Mouse (Mus musculus): ENCODE results near the gene Zfp575. TPM values are rescaled to one million over a fixed set of nuclear protein-coding genes. Genes with fewer than 3 reads are reported as not detected.
"Not testable (repeated sequence)": the region's sequence is repeated elsewhere in the genome, so short reads cannot be mapped to it uniquely, and the experiment has no call there.

Zfp575 gene
- polyA plus RNA-seq, 1 experiment from 2014 or later: 0.87 TPM

GRCm38 (mm10) chr7:24619671-24620397 is 32.4 kb upstream of the Zfp575 start:
- 54% methylated on average over 13 of the region's 13 CpGs for WGBS
- no peak overlapping the region for H3K9ac ChIP-seq (ENCODE audit: low read length)
- no peaks in the 10 kb centered on the region for H3K4me1 ChIP-seq (ENCODE audit: control insufficient read depth, insufficient read depth, low read length)
- H3K9me3 ChIP-seq (replicated peaks; ENCODE audit: control insufficient read depth, low read length): peaks cover 5% of the 10 kb centered on the region; the same call in 1 of the 2 replicates
- H3K36me3 ChIP-seq (ENCODE audit: control insufficient read depth, insufficient read depth): no peaks in the 10 kb centered on the region
- peaks cover 2% of the 10 kb centered on the region for H3K27me3 ChIP-seq (ENCODE audit: control insufficient read depth, insufficient read depth, low read length)
- no peak for ATAC-seq (replicated peaks; ENCODE audit: extremely low read depth, insufficient read depth, low FRiP score)
- no peak overlapping the region for H3K27ac ChIP-seq (ENCODE audit: low read length)
- H3K4me3 ChIP-seq (ENCODE audit: low read length): no peak overlapping the region
- no peak overlapping the region for H3K4me2 ChIP-seq (ENCODE audit: low read depth, low read length)

GRCm38 (mm10) chr7:24618374-24618773 is 30.9 kb upstream of the Zfp575 start:
- H3K36me3 ChIP-seq (ENCODE audit: control insufficient read depth, insufficient read depth); H3K4me3 ChIP-seq (ENCODE audit: low read length); H3K4me1 ChIP-seq (ENCODE audit: control insufficient read depth, insufficient read depth, low read length); ATAC-seq (replicated peaks; ENCODE audit: extremely low read depth, insufficient read depth, low FRiP score); H3K4me2 ChIP-seq (ENCODE audit: low read depth, low read length); H3K27me3 ChIP-seq (ENCODE audit: control insufficient read depth, insufficient read depth, low read length); H3K9me3 ChIP-seq (replicated peaks; ENCODE audit: control insufficient read depth, low read length); H3K27ac ChIP-seq (ENCODE audit: low read length); H3K9ac ChIP-seq (ENCODE audit: low read length): not testable (repeated sequence)
- WGBS: 84% methylated on average over 8 of the region's 8 CpGs

GRCm38 (mm10) chr7:24617763-24618162 is 30.3 kb upstream of the Zfp575 start:
- Histone ChIP-seq H3K9me3 (replicated peaks; ENCODE audit: control insufficient read depth, low read length) (peaks cover 5% of the 10 kb centered on the region; the same call in 1 of the 2 replicates), H3K9ac (ENCODE audit: low read length) (no peak overlapping the region), H3K4me2 (ENCODE audit: low read depth, low read length) (no peak overlapping the region), H3K36me3 (ENCODE audit: control insufficient read depth, insufficient read depth) (no peaks in the 10 kb centered on the region), H3K27me3 (ENCODE audit: control insufficient read depth, insufficient read depth, low read length) (peaks cover 11% of the 10 kb centered on the region), H3K4me1 (ENCODE audit: control insufficient read depth, insufficient read depth, low read length) (peaks cover under 1% of the 10 kb centered on the region; the same call in 1 of the 2 replicates), H3K4me3 (ENCODE audit: low read length) (no peak overlapping the region), H3K27ac (ENCODE audit: low read length) (no peak overlapping the region)
- 63% methylated on average over 8 of the region's 8 CpGs for WGBS
- ATAC-seq (replicated peaks; ENCODE audit: extremely low read depth, insufficient read depth, low FRiP score): no peak

GRCm38 (mm10) chr7:24614816-24615215 is 27.4 kb upstream of the Zfp575 start:
- Histone ChIP-seq H3K4me3 (ENCODE audit: low read length) (no peak overlapping the region), H3K4me2 (ENCODE audit: low read depth, low read length) (no peak overlapping the region), H3K9me3 (replicated peaks; ENCODE audit: control insufficient read depth, low read length) (no peaks in the 10 kb centered on the region), H3K36me3 (ENCODE audit: control insufficient read depth, insufficient read depth) (no peaks in the 10 kb centered on the region), H3K27ac (ENCODE audit: low read length) (no peak overlapping the region), H3K4me1 (ENCODE audit: control insufficient read depth, insufficient read depth, low read length) (peaks cover 12% of the 10 kb centered on the region), H3K27me3 (ENCODE audit: control insufficient read depth, insufficient read depth, low read length) (peaks cover 29% of the 10 kb centered on the region), H3K9ac (ENCODE audit: low read length) (no peak overlapping the region)
- WGBS: 64% methylated on average over 13 of the region's 13 CpGs
- no peak for ATAC-seq (replicated peaks; ENCODE audit: extremely low read depth, insufficient read depth, low FRiP score)

GRCm38 (mm10) chr7:24612308-24612910 is 25.0 kb upstream of the Zfp575 start:
- ATAC-seq (replicated peaks; ENCODE audit: extremely low read depth, insufficient read depth, low FRiP score): no peak
- Histone ChIP-seq H3K36me3 (ENCODE audit: control insufficient read depth, insufficient read depth) (no peaks in the 10 kb centered on the region), H3K4me1 (ENCODE audit: control insufficient read depth, insufficient read depth, low read length) (peaks cover 12% of the 10 kb centered on the region), H3K27me3 (ENCODE audit: control insufficient read depth, insufficient read depth, low read length) (peaks cover 34% of the 10 kb centered on the region), H3K4me2 (ENCODE audit: low read depth, low read length) (peak overlapping the region; percentile 51), H3K27ac (ENCODE audit: low read length) (no peak overlapping the region), H3K4me3 (ENCODE audit: low read length) (peak overlapping the region; percentile 33), H3K9me3 (replicated peaks; ENCODE audit: control insufficient read depth, low read length) (no peaks in the 10 kb centered on the region), H3K9ac (ENCODE audit: low read length) (no peak overlapping the region)
- 6% methylated on average over 27 of the region's 27 CpGs for WGBS

- ATAC-seq (replicated peaks; ENCODE audit: extremely low read depth, insufficient read depth, low FRiP score): no peak
- Histone ChIP-seq H3K4me3 (ENCODE audit: low read length) (peak overlapping the region; percentile 52), H3K4me2 (ENCODE audit: low read depth, low read length) (peak overlapping the region; percentile 66), H3K27ac (ENCODE audit: low read length) (no peak overlapping the region), H3K27me3 (ENCODE audit: control insufficient read depth, insufficient read depth, low read length) (peaks cover 34% of the 10 kb centered on the region), H3K9me3 (replicated peaks; ENCODE audit: control insufficient read depth, low read length) (no peaks in the 10 kb centered on the region), H3K36me3 (ENCODE audit: control insufficient read depth, insufficient read depth) (no peaks in the 10 kb centered on the region), H3K4me1 (ENCODE audit: control insufficient read depth, insufficient read depth, low read length) (peaks cover 12% of the 10 kb centered on the region), H3K9ac (ENCODE audit: low read length) (no peak overlapping the region; the same call in 1 of the 2 replicates)
- 13% methylated on average over 7 of the region's 7 CpGs for WGBS
Observed at GRCm38 (mm10) chr7:24611709-24612108, 24.3 kb upstream of the Zfp575 start.

- Histone ChIP-seq H3K27ac (ENCODE audit: low read length) (peak overlapping the region; percentile 28; the same call in 1 of the 2 replicates), H3K4me2 (ENCODE audit: low read depth, low read length) (peak overlapping the region; percentile 66), H3K36me3 (ENCODE audit: control insufficient read depth, insufficient read depth) (no peaks in the 10 kb centered on the region), H3K27me3 (ENCODE audit: control insufficient read depth, insufficient read depth, low read length) (peaks cover 32% of the 10 kb centered on the region), H3K9me3 (replicated peaks; ENCODE audit: control insufficient read depth, low read length) (no peaks in the 10 kb centered on the region), H3K4me3 (ENCODE audit: low read length) (peak overlapping the region; percentile 52), H3K4me1 (ENCODE audit: control insufficient read depth, insufficient read depth, low read length) (peaks cover 12% of the 10 kb centered on the region), H3K9ac (ENCODE audit: low read length) (peak overlapping the region; percentile 27)
- peak; percentile 38 for ATAC-seq (replicated peaks; ENCODE audit: extremely low read depth, insufficient read depth, low FRiP score)
- WGBS: under 1% methylated on average over 36 of the region's 36 CpGs
Observed at GRCm38 (mm10) chr7:24610879-24611494, 23.5 kb upstream of the Zfp575 start.

GRCm38 (mm10) chr7:24610144-24610878 is 22.9 kb upstream of the Zfp575 start, which contains the start of gene Phldb3:
Phldb3 (plus strand) TSS chr7:24610763.
- Histone ChIP-seq H3K4me2 (ENCODE audit: low read depth, low read length) (peak within 1 kb of the TSS; percentile 66), H3K9ac (ENCODE audit: low read length) (peak within 1 kb of the TSS; percentile 27), H3K4me3 (ENCODE audit: low read length) (peak within 1 kb of the TSS; percentile 52), H3K27ac (ENCODE audit: low read length) (peak within 1 kb of the TSS; percentile 28; the same call in 1 of the 2 replicates), H3K4me1 (ENCODE audit: control insufficient read depth, insufficient read depth, low read length) (peaks cover 12% of the 10 kb centered on the region), H3K36me3 (ENCODE audit: control insufficient read depth, insufficient read depth) (no peaks in the 10 kb centered on the region), H3K9me3 (replicated peaks; ENCODE audit: control insufficient read depth, low read length) (no peaks in the 10 kb centered on the region), H3K27me3 (ENCODE audit: control insufficient read depth, insufficient read depth, low read length) (peaks cover 32% of the 10 kb centered on the region)
- 0 out of 2 replicates have a peak, but pooled peaks have one; percentile 14 for ATAC-seq (replicated peaks; ENCODE audit: extremely low read depth, insufficient read depth, low FRiP score)
- WGBS: 5% methylated on average over 27 of the region's 27 CpGs

Data from heart, embryonic 16.5 days (tissue).